Mouse (Mus musculus) stomach, postnatal 0 days (tissue): ENCODE measurements around the gene Olfr1490.

Experiments
- CTCF ChIP-seq: IDR thresholded peaks from 2 replicates; pipeline ENCODE4 v1.5.1; 2016; ENCODE audit warnings: antibody characterized with exemption, low read depth, mild to moderate bottlenecking, moderate library complexity
- EP300 ChIP-seq: optimal IDR thresholded peaks from 2 replicates; pipeline ENCODE3; 2016; ENCODE audit warnings: antibody characterized with exemption

- TF ChIP-seq CTCF (no peak), EP300 (no peak)
Observed at GRCm38 (mm10) chr19:13650791-13651190, at the start of gene Olfr1490.
